Mouse (Mus musculus): ENCODE results near the gene Atoh8. TPM values are rescaled to one million over a fixed set of nuclear protein-coding genes. Genes with fewer than 3 reads are reported as not detected.

Gene Atoh8
- polyA plus RNA-seq, 1 experiment from 2014 or later: 9.2 TPM

GRCm38 (mm10) chr6:72215582-72215981 is 19.8 kb downstream of the Atoh8 start:
- H3K9me3 ChIP-seq (replicated peaks; ENCODE audit: control insufficient read depth, low read length): no peaks in the 10 kb centered on the region
- H3K4me1 ChIP-seq (ENCODE audit: control insufficient read depth, insufficient read depth, low read length): peaks cover 70% of the 10 kb centered on the region
- no peaks in the 10 kb centered on the region for H3K36me3 ChIP-seq (ENCODE audit: control insufficient read depth, insufficient read depth, low read length)
- peak overlapping the region; percentile 91 for H3K27ac ChIP-seq (ENCODE audit: low read length)
- H3K4me3 ChIP-seq (replicated peaks; ENCODE audit: low read length): no peak overlapping the region
- peak overlapping the region; percentile 19 for H3K9ac ChIP-seq (ENCODE audit: low read length)
- 45% methylated on average over 6 of the region's 6 CpGs for WGBS
- H3K27me3 ChIP-seq (ENCODE audit: control insufficient read depth, insufficient read depth, low read length): peaks cover 4% of the 10 kb centered on the region; the same call in 1 of the 2 replicates
- ATAC-seq (ENCODE audit: insufficient read depth, low FRiP score): no peak
- peak overlapping the region; percentile 54; the same call in 1 of the 2 replicates for H3K4me2 ChIP-seq (ENCODE audit: low read depth, low read length)

- no peak overlapping the region for H3K4me3 ChIP-seq (replicated peaks; ENCODE audit: low read length)
- H3K36me3 ChIP-seq (ENCODE audit: control insufficient read depth, insufficient read depth, low read length): no peaks in the 10 kb centered on the region
- peaks cover 34% of the 10 kb centered on the region for H3K4me1 ChIP-seq (ENCODE audit: control insufficient read depth, insufficient read depth, low read length)
- H3K27me3 ChIP-seq (ENCODE audit: control insufficient read depth, insufficient read depth, low read length): peaks cover 4% of the 10 kb centered on the region; the same call in 1 of the 2 replicates
- H3K9me3 ChIP-seq (replicated peaks; ENCODE audit: control insufficient read depth, low read length): no peaks in the 10 kb centered on the region
- no peak overlapping the region; the same call in 1 of the 2 replicates for H3K27ac ChIP-seq (ENCODE audit: low read length)
- no peak for ATAC-seq (ENCODE audit: insufficient read depth, low FRiP score)
- WGBS: 83% methylated on average over 4 of the region's 4 CpGs
- no peak overlapping the region for H3K4me2 ChIP-seq (ENCODE audit: low read depth, low read length)
- no peak overlapping the region for H3K9ac ChIP-seq (ENCODE audit: low read length)
These were observed 24.0 kb downstream of the Atoh8 start for GRCm38 (mm10) chr6:72211360-72211759.

GRCm38 (mm10) chr6:72210823-72211222 is 24.6 kb downstream of the Atoh8 start:
- H3K4me2 ChIP-seq (ENCODE audit: low read depth, low read length): no peak overlapping the region
- ATAC-seq (ENCODE audit: insufficient read depth, low FRiP score): no peak
- H3K9me3 ChIP-seq (replicated peaks; ENCODE audit: control insufficient read depth, low read length): no peaks in the 10 kb centered on the region
- H3K27ac ChIP-seq (ENCODE audit: low read length): no peak overlapping the region; the same call in 1 of the 2 replicates
- no peaks in the 10 kb centered on the region for H3K36me3 ChIP-seq (ENCODE audit: control insufficient read depth, insufficient read depth, low read length)
- 69% methylated on average over 7 of the region's 7 CpGs for WGBS
- no peak overlapping the region for H3K9ac ChIP-seq (ENCODE audit: low read length)
- H3K4me1 ChIP-seq (ENCODE audit: control insufficient read depth, insufficient read depth, low read length): peaks cover 29% of the 10 kb centered on the region
- peaks cover 4% of the 10 kb centered on the region; the same call in 1 of the 2 replicates for H3K27me3 ChIP-seq (ENCODE audit: control insufficient read depth, insufficient read depth, low read length)
- H3K4me3 ChIP-seq (replicated peaks; ENCODE audit: low read length): no peak overlapping the region

- no peaks in the 10 kb centered on the region for H3K36me3 ChIP-seq (ENCODE audit: control insufficient read depth, insufficient read depth, low read length)
- H3K4me2 ChIP-seq (ENCODE audit: low read depth, low read length): no peak overlapping the region
- H3K4me3 ChIP-seq (replicated peaks; ENCODE audit: low read length): no peak overlapping the region
- ATAC-seq (ENCODE audit: insufficient read depth, low FRiP score): no peak
- peaks cover 18% of the 10 kb centered on the region for H3K4me1 ChIP-seq (ENCODE audit: control insufficient read depth, insufficient read depth, low read length)
- no peaks in the 10 kb centered on the region for H3K9me3 ChIP-seq (replicated peaks; ENCODE audit: control insufficient read depth, low read length)
- H3K9ac ChIP-seq (ENCODE audit: low read length): no peak overlapping the region
- H3K27me3 ChIP-seq (ENCODE audit: control insufficient read depth, insufficient read depth, low read length): peaks cover 4% of the 10 kb centered on the region; the same call in 1 of the 2 replicates
- WGBS: 89% methylated on average over 7 of the region's 7 CpGs
- H3K27ac ChIP-seq (ENCODE audit: low read length): no peak overlapping the region
These were observed 25.6 kb downstream of the Atoh8 start for GRCm38 (mm10) chr6:72209738-72210137.

- Histone ChIP-seq H3K4me1 (ENCODE audit: control insufficient read depth, insufficient read depth, low read length) (0 out of 2 replicates have a peak, but pooled peaks cover 8% of the 10 kb centered on the region), H3K27me3 (ENCODE audit: control insufficient read depth, insufficient read depth, low read length) (no peaks in the 10 kb centered on the region), H3K4me3 (replicated peaks; ENCODE audit: low read length) (no peak overlapping the region), H3K9me3 (replicated peaks; ENCODE audit: control insufficient read depth, low read length) (no peaks in the 10 kb centered on the region), H3K9ac (ENCODE audit: low read length) (no peak overlapping the region), H3K36me3 (ENCODE audit: control insufficient read depth, insufficient read depth, low read length) (no peaks in the 10 kb centered on the region), H3K27ac (ENCODE audit: low read length) (no peak overlapping the region), H3K4me2 (ENCODE audit: low read depth, low read length) (no peak overlapping the region)
- WGBS: 82% methylated on average over 8 of the region's 8 CpGs
- ATAC-seq (ENCODE audit: insufficient read depth, low FRiP score): no peak
These were observed 26.9 kb downstream of the Atoh8 start for GRCm38 (mm10) chr6:72208406-72209045.

- Histone ChIP-seq H3K27ac (ENCODE audit: low read length) (no peak overlapping the region), H3K27me3 (ENCODE audit: control insufficient read depth, insufficient read depth, low read length) (no peaks in the 10 kb centered on the region), H3K36me3 (ENCODE audit: control insufficient read depth, insufficient read depth, low read length) (no peaks in the 10 kb centered on the region), H3K4me2 (ENCODE audit: low read depth, low read length) (no peak overlapping the region), H3K9me3 (replicated peaks; ENCODE audit: control insufficient read depth, low read length) (no peaks in the 10 kb centered on the region), H3K9ac (ENCODE audit: low read length) (no peak overlapping the region), H3K4me3 (replicated peaks; ENCODE audit: low read length) (no peak overlapping the region), H3K4me1 (ENCODE audit: control insufficient read depth, insufficient read depth, low read length) (peaks cover 8% of the 10 kb centered on the region; the same call in 1 of the 2 replicates)
- ATAC-seq (ENCODE audit: insufficient read depth, low FRiP score): no peak
- WGBS: 84% methylated on average over 9 of the region's 9 CpGs
These were observed 29.4 kb downstream of the Atoh8 start for GRCm38 (mm10) chr6:72206021-72206420.

- H3K4me3 ChIP-seq (replicated peaks; ENCODE audit: low read length): no peak overlapping the region
- no peak overlapping the region for H3K4me2 ChIP-seq (ENCODE audit: low read depth, low read length)
- no peaks in the 10 kb centered on the region for H3K36me3 ChIP-seq (ENCODE audit: control insufficient read depth, insufficient read depth, low read length)
- no peak for ATAC-seq (ENCODE audit: insufficient read depth, low FRiP score)
- 70% methylated on average over 7 of the region's 7 CpGs for whole genome bisulfite sequencing
- H3K27ac ChIP-seq (ENCODE audit: low read length): no peak overlapping the region
- no peaks in the 10 kb centered on the region for H3K27me3 ChIP-seq (ENCODE audit: control insufficient read depth, insufficient read depth, low read length)
- H3K4me1 ChIP-seq (ENCODE audit: control insufficient read depth, insufficient read depth, low read length): peaks cover 14% of the 10 kb centered on the region; the same call in 1 of the 2 replicates
- no peak overlapping the region for H3K9ac ChIP-seq (ENCODE audit: low read length)
- H3K9me3 ChIP-seq (replicated peaks; ENCODE audit: control insufficient read depth, low read length): no peaks in the 10 kb centered on the region
These were observed 30.5 kb downstream of the Atoh8 start for GRCm38 (mm10) chr6:72204858-72205257.

GRCm38 (mm10) chr6:72203279-72203678 is 32.1 kb downstream of the Atoh8 start:
- Histone ChIP-seq H3K36me3 (ENCODE audit: control insufficient read depth, insufficient read depth, low read length) (no peaks in the 10 kb centered on the region), H3K4me2 (ENCODE audit: low read depth, low read length) (no peak overlapping the region), H3K27me3 (ENCODE audit: control insufficient read depth, insufficient read depth, low read length) (no peaks in the 10 kb centered on the region), H3K4me3 (replicated peaks; ENCODE audit: low read length) (no peak overlapping the region), H3K27ac (ENCODE audit: low read length) (no peak overlapping the region), H3K9me3 (replicated peaks; ENCODE audit: control insufficient read depth, low read length) (no peaks in the 10 kb centered on the region), H3K9ac (ENCODE audit: low read length) (no peak overlapping the region), H3K4me1 (ENCODE audit: control insufficient read depth, insufficient read depth, low read length) (peaks cover 14% of the 10 kb centered on the region; the same call in 1 of the 2 replicates)
- 62% methylated on average over 5 of the region's 5 CpGs for WGBS
- no peak for ATAC-seq (ENCODE audit: insufficient read depth, low FRiP score)

GRCm38 (mm10) chr6:72202732-72203131 is 32.6 kb downstream of the Atoh8 start:
- ATAC-seq (ENCODE audit: insufficient read depth, low FRiP score): no peak
- Histone ChIP-seq H3K9ac (ENCODE audit: low read length) (no peak overlapping the region), H3K9me3 (replicated peaks; ENCODE audit: control insufficient read depth, low read length) (no peaks in the 10 kb centered on the region), H3K36me3 (ENCODE audit: control insufficient read depth, insufficient read depth, low read length) (no peaks in the 10 kb centered on the region), H3K4me1 (ENCODE audit: control insufficient read depth, insufficient read depth, low read length) (peaks cover 19% of the 10 kb centered on the region; the same call in 1 of the 2 replicates), H3K4me3 (replicated peaks; ENCODE audit: low read length) (no peak overlapping the region), H3K27me3 (ENCODE audit: control insufficient read depth, insufficient read depth, low read length) (no peaks in the 10 kb centered on the region), H3K27ac (ENCODE audit: low read length) (no peak overlapping the region), H3K4me2 (ENCODE audit: low read depth, low read length) (no peak overlapping the region)
- WGBS: 67% methylated on average over 5 of the region's 5 CpGs

All from stomach, embryonic 16.5 days (tissue).